Mouse (Mus musculus): Measurements from ENCODE around the gene Anp32a. TPM values are rescaled to one million over a fixed set of nuclear protein-coding genes. Genes with fewer than 3 reads are reported as not detected.

The Anp32a gene
- polyA plus RNA-seq, 1 experiment from 2014 or later, result 232 TPM

- DNase-seq (ENCODE audit: low spot score), result no peak
- WGBS, result 78% methylated on average over 8 of the region's 8 CpGs
- no peaks in the 10 kb centered on the region for H3K9me3 ChIP-seq
Observed at GRCm38 (mm10) chr9:62365326-62366080, 24.4 kb downstream of the Anp32a start.

GRCm38 (mm10) chr9:62366478-62367458 is 25.7 kb downstream of the Anp32a start:
- 66% methylated on average over 23 of the region's 23 CpGs for WGBS
- DNase-seq (ENCODE audit: low spot score), result no peak
- Histone ChIP-seq H3K27me3 (replicated peaks; ENCODE audit: low read depth, poor library complexity, severe bottlenecking) (no peaks in the 10 kb centered on the region), H3K9me3 (no peaks in the 10 kb centered on the region), H3K4me3 (no peak overlapping the region), H3K36me3 (replicated peaks) (peaks cover 26% of the 10 kb centered on the region), H3K27ac (replicated peaks) (peak overlapping the region; percentile 31; the same call in 1 of the 2 replicates), H3K4me1 (peaks cover 97% of the 10 kb centered on the region)

More at GRCm38 (mm10) chr9:62365326-62366080, 24.4 kb downstream of the Anp32a start:
- no peaks in the 10 kb centered on the region for H3K27me3 ChIP-seq (replicated peaks; ENCODE audit: low read depth, poor library complexity, severe bottlenecking)
- no peak overlapping the region for H3K27ac ChIP-seq (replicated peaks)
- peaks cover 99% of the 10 kb centered on the region for H3K4me1 ChIP-seq
- no peak overlapping the region for H3K4me3 ChIP-seq
- peaks cover 23% of the 10 kb centered on the region for H3K36me3 ChIP-seq (replicated peaks)

GRCm38 (mm10) chr9:62367510-62368071 is 26.5 kb downstream of the Anp32a start:
- Histone ChIP-seq H3K27ac (replicated peaks) (peak overlapping the region; percentile 31; the same call in 1 of the 2 replicates), H3K36me3 (replicated peaks) (peaks cover 34% of the 10 kb centered on the region), H3K9me3 (no peaks in the 10 kb centered on the region), H3K4me1 (peaks cover 97% of the 10 kb centered on the region), H3K4me3 (no peak overlapping the region), H3K27me3 (replicated peaks; ENCODE audit: low read depth, poor library complexity, severe bottlenecking) (no peaks in the 10 kb centered on the region)
- 54% methylated on average over 10 of the region's 10 CpGs for WGBS
- no peak for DNase-seq (ENCODE audit: low spot score)

GRCm38 (mm10) chr9:62368256-62368905 is 27.3 kb downstream of the Anp32a start:
- Histone ChIP-seq H3K9me3 (no peaks in the 10 kb centered on the region), H3K4me1 (peaks cover 97% of the 10 kb centered on the region), H3K27me3 (replicated peaks; ENCODE audit: low read depth, poor library complexity, severe bottlenecking) (no peaks in the 10 kb centered on the region), H3K36me3 (replicated peaks) (peaks cover 42% of the 10 kb centered on the region), H3K27ac (replicated peaks) (peak overlapping the region; percentile 24), H3K4me3 (no peak overlapping the region)
- WGBS, result 83% methylated on average over 6 of the region's 6 CpGs
- no peak for DNase-seq (ENCODE audit: low spot score)

GRCm38 (mm10) chr9:62369172-62369571 is 28.1 kb downstream of the Anp32a start:
- 80% methylated on average over 6 of the region's 6 CpGs for WGBS
- H3K4me3 ChIP-seq, result no peak overlapping the region
- no peak overlapping the region for H3K27ac ChIP-seq (replicated peaks)
- no peaks in the 10 kb centered on the region for H3K27me3 ChIP-seq (replicated peaks; ENCODE audit: low read depth, poor library complexity, severe bottlenecking)
- no peaks in the 10 kb centered on the region for H3K9me3 ChIP-seq
- DNase-seq (ENCODE audit: low spot score), result no peak
- peaks cover 50% of the 10 kb centered on the region for H3K36me3 ChIP-seq (replicated peaks)
- peaks cover 93% of the 10 kb centered on the region for H3K4me1 ChIP-seq

- no peaks in the 10 kb centered on the region for H3K27me3 ChIP-seq (replicated peaks; ENCODE audit: low read depth, poor library complexity, severe bottlenecking)
- H3K27ac ChIP-seq (replicated peaks), result no peak overlapping the region
- no peak for DNase-seq (ENCODE audit: low spot score)
- WGBS, result 80% methylated on average over 9 of the region's 9 CpGs
- no peak overlapping the region for H3K4me3 ChIP-seq
- H3K4me1 ChIP-seq, result peaks cover 83% of the 10 kb centered on the region
- peaks cover 60% of the 10 kb centered on the region for H3K36me3 ChIP-seq (replicated peaks)
- no peaks in the 10 kb centered on the region for H3K9me3 ChIP-seq
Observed at GRCm38 (mm10) chr9:62370186-62370585, 29.1 kb downstream of the Anp32a start.

GRCm38 (mm10) chr9:62370648-62371280 is 29.7 kb downstream of the Anp32a start:
- 83% methylated on average over 6 of the region's 6 CpGs for WGBS
- H3K4me1 ChIP-seq, result peaks cover 77% of the 10 kb centered on the region
- no peaks in the 10 kb centered on the region for H3K9me3 ChIP-seq
- H3K4me3 ChIP-seq, result no peak overlapping the region
- DNase-seq (ENCODE audit: low spot score), result no peak
- no peaks in the 10 kb centered on the region for H3K27me3 ChIP-seq (replicated peaks; ENCODE audit: low read depth, poor library complexity, severe bottlenecking)
- no peak overlapping the region for H3K27ac ChIP-seq (replicated peaks)
- peaks cover 66% of the 10 kb centered on the region for H3K36me3 ChIP-seq (replicated peaks)

GRCm38 (mm10) chr9:62371745-62372555 is 30.9 kb downstream of the Anp32a start:
- H3K9me3 ChIP-seq, result no peaks in the 10 kb centered on the region
- H3K4me3 ChIP-seq, result no peak overlapping the region
- DNase-seq (ENCODE audit: low spot score), result no peak
- no peak overlapping the region for H3K27ac ChIP-seq (replicated peaks)
- 77% methylated on average over 16 of the region's 16 CpGs for WGBS
- no peaks in the 10 kb centered on the region for H3K27me3 ChIP-seq (replicated peaks; ENCODE audit: low read depth, poor library complexity, severe bottlenecking)
- H3K36me3 ChIP-seq (replicated peaks), result peaks cover 77% of the 10 kb centered on the region
- peaks cover 66% of the 10 kb centered on the region for H3K4me1 ChIP-seq

GRCm38 (mm10) chr9:62372556-62373221 is 31.6 kb downstream of the Anp32a start:
- WGBS, result 89% methylated on average over 9 of the region's 9 CpGs

GRCm38 (mm10) chr9:62373222-62374123 is 32.4 kb downstream of the Anp32a start:
- Histone ChIP-seq H3K4me1 (peaks cover 50% of the 10 kb centered on the region), H3K4me3 (no peak overlapping the region), H3K36me3 (replicated peaks) (peaks cover 93% of the 10 kb centered on the region), H3K27me3 (replicated peaks; ENCODE audit: low read depth, poor library complexity, severe bottlenecking) (no peaks in the 10 kb centered on the region), H3K9me3 (no peaks in the 10 kb centered on the region), H3K27ac (replicated peaks) (no peak overlapping the region)
- WGBS, result 69% methylated on average over 18 of the region's 18 CpGs
- peak; percentile 65 for DNase-seq (ENCODE audit: low spot score)

More at GRCm38 (mm10) chr9:62372556-62373221, 31.6 kb downstream of the Anp32a start:
- H3K36me3 ChIP-seq (replicated peaks), result peaks cover 85% of the 10 kb centered on the region
- DNase-seq (ENCODE audit: low spot score), result no peak
- no peaks in the 10 kb centered on the region for H3K9me3 ChIP-seq
- H3K4me1 ChIP-seq, result peaks cover 58% of the 10 kb centered on the region
- no peak overlapping the region for H3K27ac ChIP-seq (replicated peaks)
- no peaks in the 10 kb centered on the region for H3K27me3 ChIP-seq (replicated peaks; ENCODE audit: low read depth, poor library complexity, severe bottlenecking)
- no peak overlapping the region for H3K4me3 ChIP-seq
